Comparison of ENCODE assay signal across 1 mouse cellular context in genomic region chr6:3365609-3366008, GRCm38 (mm10). TPM values are rescaled to one million over a fixed set of nuclear protein-coding genes. Genes with fewer than 3 reads are reported as not detected.
"Had no signal": no experiment of that assay in that cellular context is flagged by ENCODE, and none has a peak within 500 bp of the region (broad histone marks: within the 10 kb centered on the region; RNA-seq: fewer than 3 reads in every experiment).

No protein-coding gene starts in this region.

RNA-seq across cellular contexts. Expression of gene Samd9l, which starts 33.8 kb away (rescaled TPM):
- polyA plus RNA-seq: erythroblast, embryonic 14.5 days had no signal
